Mouse (Mus musculus): ENCODE data around the gene Mmachc.

DNA sequence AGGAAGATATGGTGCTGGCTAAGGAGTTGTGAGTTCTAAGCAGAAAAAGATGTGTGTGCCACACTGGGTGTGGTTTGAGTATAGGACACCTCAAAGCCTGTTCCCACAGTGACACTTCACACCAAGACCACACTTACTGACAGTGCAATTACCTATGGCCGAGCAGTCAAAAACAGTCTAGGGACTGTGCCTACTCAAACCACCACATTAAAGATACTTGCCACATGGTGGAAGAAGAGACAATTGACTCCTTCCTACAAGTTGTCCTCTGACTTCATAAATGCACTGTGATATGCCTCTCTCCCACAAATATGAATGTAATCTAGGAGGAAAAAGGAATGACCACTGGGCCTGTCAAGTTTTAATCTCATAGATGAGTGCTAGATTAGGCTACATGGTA is 7.2 kb downstream of the Mmachc start:
- TF ChIP-seq CTCF (IDR thresholded peaks at IDR 0.05; ENCODE audit: control insufficient read depth, insufficient read depth, insufficient read length) = no peak
- no peak for TF ChIP-seq CEBPB (IDR thresholded peaks at IDR 0.05; ENCODE audit: low read depth)

Measured in C2C12 (cell line).